Mouse (Mus musculus): ENCODE measurements around the gene Timm9. TPM values are rescaled to one million over a fixed set of nuclear protein-coding genes. Genes with fewer than 3 reads are reported as not detected.

The Timm9 gene
- 10 to 100 TPM; 52.5 to 59.5 (median 55.9) TPM for total RNA-seq (2022)

DNA sequence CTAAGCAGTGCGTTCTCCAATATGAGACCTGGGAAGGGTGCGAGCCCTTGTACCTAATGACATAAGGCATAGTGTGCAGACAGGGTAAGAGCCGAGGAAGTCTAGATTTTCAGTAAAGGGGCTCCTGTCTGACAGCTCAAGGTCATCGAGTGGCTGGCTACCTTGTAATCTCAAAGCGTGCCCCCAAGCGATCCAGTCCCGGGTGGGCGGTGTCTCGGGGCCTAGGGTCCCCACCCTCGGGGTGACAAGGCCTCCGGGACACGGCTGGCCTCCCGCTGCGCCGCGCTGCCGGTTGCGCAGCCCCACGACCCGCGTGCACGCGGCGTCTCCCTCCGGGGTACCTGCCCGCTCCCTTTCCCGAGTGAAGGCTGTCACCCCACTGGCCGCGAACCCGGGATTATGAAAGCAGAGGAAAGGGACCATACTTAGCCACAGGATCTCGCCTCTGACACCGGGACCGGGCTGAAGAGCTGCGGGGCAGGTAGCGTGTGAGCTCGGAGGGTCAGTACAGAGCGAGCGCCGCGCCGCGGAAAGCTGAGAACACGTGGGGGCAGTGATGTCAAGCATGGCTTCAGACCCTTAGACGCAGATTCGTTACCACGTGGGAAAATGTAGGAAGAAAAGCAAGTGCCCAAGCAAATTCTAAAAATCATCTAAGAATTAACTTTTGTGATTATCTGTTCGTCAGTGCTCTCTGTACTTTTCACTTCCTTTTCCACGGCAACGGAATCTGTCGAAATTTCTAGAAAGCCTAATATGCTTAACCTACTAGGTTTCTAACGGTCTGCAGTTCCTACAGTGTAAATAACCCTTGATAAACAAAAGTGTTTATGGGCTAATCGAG, at the start of gene Timm9, which contains the start of gene 2700049A03Rik:
Gene Timm9, minus strand, starts transcription at position 555 of the 844 bp plus-strand sequence.
Gene 2700049A03Rik, plus strand, starts transcription at position 719 of the 844 bp plus-strand sequence.
- peak; percentile 64 to 83 for DNase-seq (ENCODE audit: low spot score in 2 of 2)

DNA sequence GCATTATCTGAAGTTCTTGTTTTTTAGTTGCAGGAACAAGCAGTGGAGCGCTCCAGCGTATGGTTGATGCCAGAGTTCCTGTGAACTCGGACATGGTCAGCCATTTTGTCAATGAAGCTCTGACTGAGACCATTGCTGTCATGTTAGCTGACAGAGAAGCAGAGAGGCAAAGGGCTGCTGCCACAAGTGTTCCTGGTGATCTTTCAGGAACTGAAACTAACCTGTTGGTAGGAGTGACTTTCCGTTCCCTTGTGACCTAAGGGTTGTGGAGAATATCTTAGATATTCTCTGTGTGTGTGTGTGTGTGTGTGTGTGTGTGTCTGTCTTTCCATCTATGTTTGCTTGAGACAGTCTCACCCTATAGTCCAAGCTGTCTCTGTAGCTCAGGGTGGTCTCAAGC, 47.9 kb upstream of the Timm9 start:
- DNase-seq (ENCODE audit: low spot score in 2 of 2): no peak

DNA sequence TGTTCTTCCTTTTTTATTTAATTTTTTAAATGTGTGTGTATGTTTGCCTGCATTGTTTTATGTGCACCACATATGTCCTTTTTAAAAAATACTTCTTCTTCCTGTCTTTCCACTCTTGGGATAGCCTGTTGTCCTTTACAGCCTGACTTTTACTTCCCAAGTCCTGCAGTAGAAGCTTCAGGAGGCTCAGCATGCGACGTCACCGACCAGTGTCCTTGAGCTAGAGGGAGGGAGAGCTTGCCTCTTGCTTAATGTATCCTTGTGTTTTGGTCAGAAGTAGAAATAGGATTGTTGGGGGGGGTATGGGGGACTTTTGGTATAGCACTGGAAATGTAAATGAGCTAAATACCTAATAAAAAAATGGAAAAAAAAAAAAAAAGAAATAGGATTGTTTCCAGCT, 47.3 kb upstream of the Timm9 start:
- DNase-seq (ENCODE audit: low spot score in 2 of 2): no peak

GRCm38 (mm10) chr12:71169911-71170310, 33.4 kb upstream of the Timm9 start:
- no peak for DNase-seq (ENCODE audit: low spot score in 2 of 2)

GRCm38 (mm10) chr12:71164410-71164809, 27.9 kb upstream of the Timm9 start:
- DNase-seq (ENCODE audit: low spot score in 2 of 2): no peak

DNA sequence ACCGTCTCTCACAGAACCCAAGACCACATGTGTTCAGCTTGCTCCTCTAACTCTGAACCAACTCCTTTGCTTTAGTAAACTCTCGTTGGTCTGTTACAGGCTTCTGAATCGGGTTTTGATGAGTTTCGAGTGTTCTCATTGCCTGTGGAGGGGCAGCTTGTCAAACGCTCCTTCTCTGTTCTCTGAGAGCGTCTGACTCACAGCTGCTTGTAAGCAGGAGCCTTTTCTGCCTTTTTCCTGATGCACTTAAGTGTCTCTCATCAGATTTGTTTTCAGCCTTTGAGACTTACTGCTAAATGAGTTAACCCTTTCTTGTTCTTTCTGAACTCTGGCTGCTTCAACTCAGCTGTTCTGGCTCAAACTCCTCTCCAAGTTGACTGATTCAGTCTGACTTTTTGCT, 21.5 kb upstream of the Timm9 start:
- DNase-seq (ENCODE audit: low spot score in 2 of 2): no peak

GRCm38 (mm10) chr12:71154979-71155378, 18.5 kb upstream of the Timm9 start:
- no peak for DNase-seq (ENCODE audit: low spot score in 2 of 2)

GRCm38 (mm10) chr12:71150167-71150566, 13.7 kb upstream of the Timm9 start:
- DNase-seq (ENCODE audit: low spot score in 2 of 2): no peak

DNA sequence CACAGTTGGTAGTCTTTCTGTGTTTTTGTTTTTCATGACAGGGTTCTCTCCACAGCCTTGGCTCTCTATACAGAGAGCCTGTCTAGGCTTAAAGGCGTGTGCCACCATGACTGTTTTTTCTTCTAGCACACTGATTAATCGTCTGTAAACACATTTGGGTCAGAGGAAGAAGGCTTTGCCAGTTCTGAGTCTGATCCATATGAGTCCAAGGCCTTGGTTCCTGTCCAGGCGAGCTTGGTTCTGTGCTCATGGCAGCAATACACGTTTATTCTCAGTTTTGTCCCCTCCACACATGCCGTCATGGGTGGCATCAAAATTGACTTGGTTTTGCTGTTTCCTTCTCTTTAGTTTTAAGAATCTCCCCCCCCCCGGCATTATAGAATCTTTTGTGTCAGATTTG, 13.0 kb upstream of the Timm9 start:
- DNase-seq (ENCODE audit: low spot score in 2 of 2): no peak

DNA sequence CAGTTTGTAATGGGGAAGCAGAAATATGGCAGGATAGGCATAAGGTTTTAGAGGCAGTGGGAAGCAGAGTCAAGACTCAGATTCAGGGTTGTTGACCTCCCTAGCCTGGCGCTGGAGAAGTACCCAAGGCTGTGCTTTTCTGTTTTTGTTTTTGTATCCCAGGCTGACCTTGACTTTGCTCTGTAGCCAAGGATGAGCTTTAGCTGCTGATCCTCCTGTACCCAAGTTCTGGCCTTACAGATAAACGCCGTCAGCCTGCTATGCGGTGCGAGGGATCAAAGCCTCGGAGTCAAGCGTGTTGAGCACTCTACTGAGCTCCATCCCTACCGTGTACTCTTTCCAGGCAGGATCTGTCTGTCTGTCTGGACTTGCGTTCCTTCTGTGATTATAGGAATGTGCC, 12.3 kb upstream of the Timm9 start:
- no peak for DNase-seq (ENCODE audit: low spot score in 2 of 2)

- no peak for DNase-seq (ENCODE audit: low spot score in 2 of 2)
Measured at GRCm38 (mm10) chr12:71147641-71148040, 11.2 kb upstream of the Timm9 start.

GRCm38 (mm10) chr12:71141189-71141588, 4.7 kb upstream of the Timm9 start:
- no peak for DNase-seq (ENCODE audit: low spot score in 2 of 2)

DNA sequence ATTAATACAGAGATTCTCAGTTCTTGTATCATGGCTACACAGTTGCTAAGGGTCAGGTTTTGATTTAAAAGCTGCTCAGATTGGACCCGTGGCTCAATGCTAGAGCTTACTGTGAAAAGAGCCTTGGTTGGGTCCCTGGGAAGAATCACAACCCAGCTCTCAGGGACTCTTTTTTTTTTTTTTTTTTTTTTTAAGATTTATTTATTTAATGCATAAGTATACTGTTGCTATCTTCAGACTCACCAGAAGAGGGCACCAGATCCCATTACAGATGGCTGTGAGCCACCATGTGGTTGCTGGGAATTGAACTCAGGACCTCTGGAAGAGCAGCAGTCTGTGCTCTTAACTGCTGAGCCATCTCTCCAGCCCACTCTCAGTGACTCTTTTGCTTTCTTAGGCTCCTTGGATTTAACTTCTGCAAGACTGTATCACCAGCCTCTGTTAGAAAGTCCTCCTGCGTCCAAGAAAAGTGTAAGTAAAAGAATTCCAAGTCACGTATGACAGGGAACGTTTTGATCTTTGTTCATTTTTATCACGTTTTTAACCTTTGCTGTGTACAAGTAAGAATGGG, 2.9 kb upstream of the Timm9 start:
- DNase-seq (ENCODE audit: low spot score in 2 of 2): no peak

GRCm38 (mm10) chr12:71137686-71138085, 1.2 kb upstream of the Timm9 start:
- no peak for DNase-seq (ENCODE audit: low spot score in 2 of 2)

GRCm38 (mm10) chr12:71136974-71137491, 549 bp upstream of the Timm9 start:
- peak; percentile 61 to 70 for DNase-seq (ENCODE audit: low spot score in 2 of 2)

- DNase-seq (ENCODE audit: low spot score in 2 of 2): no peak
Measured at GRCm38 (mm10) chr12:71135581-71135980, 903 bp downstream of the Timm9 start.

- no peak for DNase-seq (ENCODE audit: low spot score in 2 of 2)
Measured at GRCm38 (mm10) chr12:71123286-71123685, 13.2 kb downstream of the Timm9 start.

DNA sequence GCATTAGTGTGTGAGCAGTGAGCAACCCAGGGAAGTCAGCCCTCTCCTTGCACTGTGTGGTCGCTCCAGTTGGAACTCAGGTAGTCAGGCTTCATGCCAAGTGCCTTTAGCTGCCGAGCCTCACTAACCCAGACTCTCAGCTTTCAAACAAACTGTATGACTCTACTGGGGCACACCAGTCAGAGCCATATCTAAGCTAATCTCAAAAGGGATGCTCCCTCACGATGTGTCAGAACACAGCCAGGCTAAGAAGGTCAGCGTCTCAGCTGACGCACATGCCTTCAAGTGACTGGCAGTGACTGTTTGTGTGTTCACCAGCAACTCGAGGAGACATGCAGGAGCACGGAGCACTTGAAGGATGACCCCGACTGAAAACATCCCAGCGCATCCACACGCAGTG, 13.8 kb downstream of the Timm9 start:
- DNase-seq (ENCODE audit: low spot score in 2 of 2): no peak

DNA sequence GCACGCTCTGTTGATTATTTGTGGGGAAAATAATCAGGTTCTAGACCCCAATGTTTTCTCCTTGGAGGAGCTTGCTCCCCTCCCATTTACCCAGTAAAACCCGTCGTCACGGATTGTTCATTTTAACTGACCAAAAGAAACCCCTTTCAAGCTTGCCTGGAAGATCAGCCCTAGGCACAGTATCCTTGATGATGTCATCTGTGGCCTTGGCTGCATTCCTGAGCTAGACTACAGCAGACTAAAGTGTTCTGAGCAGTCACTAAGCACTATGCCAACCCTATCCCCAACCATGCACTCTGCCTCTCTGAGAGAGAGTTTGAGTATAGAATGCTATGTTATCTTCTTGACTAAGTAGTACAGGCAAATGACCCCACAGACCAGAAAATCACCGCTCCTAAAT, 20.1 kb downstream of the Timm9 start:
- DNase-seq (ENCODE audit: low spot score in 2 of 2): no peak

- peak in 1 of 2 experiments; percentile 80 for DNase-seq (ENCODE audit: low spot score in 2 of 2)
Measured at GRCm38 (mm10) chr12:71113675-71114288, 22.7 kb downstream of the Timm9 start.

DNA sequence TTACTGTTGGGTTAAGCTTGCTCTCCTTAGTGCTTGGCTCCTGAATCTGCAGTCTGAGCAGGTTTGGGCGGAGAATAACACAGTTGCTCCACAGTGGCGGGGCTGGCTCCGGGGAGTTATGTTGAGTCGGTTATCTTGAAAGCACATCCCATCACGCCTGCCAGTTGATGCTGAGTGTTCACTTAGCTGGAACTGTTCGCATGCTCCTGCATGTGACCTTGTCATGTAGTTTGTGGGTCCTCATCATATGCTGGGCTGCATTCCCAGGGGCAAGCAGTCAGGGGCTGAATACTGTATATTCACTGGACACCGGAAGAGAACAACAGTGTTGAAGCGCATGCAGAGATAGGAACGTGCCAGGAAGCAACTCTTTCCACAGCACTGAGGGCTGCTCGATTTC, 23.4 kb downstream of the Timm9 start:
- no peak for DNase-seq (ENCODE audit: low spot score in 2 of 2)

GRCm38 (mm10) chr12:71111331-71111730, 25.2 kb downstream of the Timm9 start, which contains the start of gene Tomm20l:
Gene Tomm20l, plus strand, starts transcription at chr12:71111428.
- no peak for DNase-seq (ENCODE audit: low spot score in 2 of 2)
